Mouse (Mus musculus) olfactory bulb, adult 2 months (tissue): Measurements from ENCODE around the gene Gm6525.

Experiments used
- CTCF ChIP-seq: fragments of 200-500 bp; IDR thresholded peaks from 2 replicates; pipeline ENCODE4 v1.5.1; 2012; ENCODE audit warnings: low read depth, mild to moderate bottlenecking, low read length, moderate library complexity; ENCODE audit not compliant: insufficient read depth
- POLR2A ChIP-seq: fragments of 200-500 bp; IDR thresholded peaks from 2 replicates; pipeline ENCODE4 v1.6.1; 2012; ENCODE audit warnings: mild to moderate bottlenecking, low read depth, low read length, moderate library complexity; ENCODE audit not compliant: insufficient read depth

GRCm38 (mm10) chr3:84155558-84156006 lies 18.3 kb upstream of the Gm6525 start, which contains the start of gene Mnd1:
- TF ChIP-seq CTCF (peak; percentile 86), POLR2A (no peak)
